Mouse (Mus musculus): Measurements from ENCODE around the gene Dlk1. TPM values are rescaled to one million over a fixed set of nuclear protein-coding genes. Genes with fewer than 3 reads are reported as not detected.

The Dlk1 gene
- polyA plus RNA-seq, 1 experiment, result 0.82 TPM

DNA sequence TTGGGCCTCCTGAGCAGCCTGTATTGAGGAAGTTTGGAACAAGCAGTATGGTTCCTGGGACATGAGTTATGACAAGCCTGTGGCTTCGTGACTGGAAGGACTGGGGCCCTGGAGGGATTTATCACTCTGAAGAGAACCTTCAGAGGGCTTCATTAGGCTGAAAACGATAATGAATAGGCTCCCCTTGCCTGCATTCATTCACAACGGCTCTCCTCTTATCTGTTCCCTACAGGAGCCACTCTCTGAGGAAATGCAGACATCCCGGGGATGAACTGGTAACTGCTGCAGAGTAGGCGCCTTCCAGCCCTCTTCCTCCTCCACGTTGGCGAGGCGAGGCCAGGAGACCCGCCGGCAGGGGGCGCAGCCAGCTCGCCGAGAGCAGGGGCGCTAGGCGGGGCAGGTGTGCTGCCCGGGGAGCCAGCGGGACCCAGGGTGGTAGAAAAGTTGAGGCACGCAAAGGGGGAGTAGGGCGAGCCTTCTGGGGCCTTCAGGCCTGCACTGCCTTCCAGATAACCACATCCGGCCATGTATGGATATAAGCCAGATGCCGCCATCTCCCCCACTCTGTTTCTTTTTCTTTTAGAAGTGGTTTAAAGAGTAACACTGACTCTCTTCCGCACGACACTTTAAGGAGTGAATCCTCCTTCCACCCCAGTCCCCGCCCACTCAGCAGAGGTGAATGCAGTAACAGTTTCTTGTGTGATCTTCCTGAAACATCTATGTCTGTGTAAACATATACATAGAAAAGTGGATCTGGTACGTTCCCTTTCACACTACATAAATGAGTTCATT is 14.9 kb upstream of the Dlk1 start:
- WGBS, result 11% methylated on average over 25 of the region's 25 CpGs
- DNase-seq (ENCODE audit: low read depth, low spot score), result no peak

DNA sequence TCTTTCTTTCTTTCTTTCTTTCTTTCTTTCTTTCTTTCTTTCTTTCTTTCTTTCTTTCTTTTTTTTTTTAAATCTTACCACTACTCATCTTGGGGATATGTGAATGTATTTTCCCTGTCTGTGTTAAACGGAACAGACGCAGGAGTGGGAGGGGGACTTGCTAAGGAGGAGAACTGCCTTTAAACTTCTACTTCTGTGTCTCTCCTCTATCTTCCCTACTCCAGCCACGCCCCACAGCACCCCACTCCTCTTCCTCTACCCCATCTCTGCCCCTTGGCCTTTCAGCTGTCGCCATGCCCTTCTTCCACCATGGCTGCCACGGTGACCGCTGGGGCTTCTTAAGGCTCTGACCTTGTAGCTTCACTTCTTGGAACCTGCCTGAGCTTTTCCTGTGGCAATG is 14.2 kb upstream of the Dlk1 start:
- no peak for DNase-seq (ENCODE audit: low read depth, low spot score)
- 86% methylated on average over 6 of the region's 6 CpGs for WGBS

DNA sequence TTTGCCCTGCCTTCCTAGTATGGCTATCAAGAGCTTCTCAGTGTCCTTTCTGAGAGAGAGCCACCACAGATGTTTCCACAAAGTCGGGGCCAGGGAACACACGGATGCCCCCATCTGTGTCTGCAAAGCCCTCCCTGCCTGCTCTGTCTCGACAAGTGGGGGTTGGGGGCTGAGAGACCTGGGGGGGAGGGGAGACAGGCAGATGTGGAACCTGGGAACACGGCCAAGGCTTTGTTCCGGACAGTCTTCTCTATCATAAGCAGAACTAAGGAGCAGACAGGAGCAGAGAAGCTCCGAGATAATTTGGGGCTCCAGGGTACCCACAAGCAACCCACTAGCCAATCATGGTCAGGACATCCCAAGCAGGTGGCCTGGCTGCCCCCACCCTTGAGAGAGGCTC is 12.6 kb upstream of the Dlk1 start:
- 63% methylated on average over 6 of the region's 6 CpGs for WGBS
- DNase-seq (ENCODE audit: low read depth, low spot score), result no peak

DNA sequence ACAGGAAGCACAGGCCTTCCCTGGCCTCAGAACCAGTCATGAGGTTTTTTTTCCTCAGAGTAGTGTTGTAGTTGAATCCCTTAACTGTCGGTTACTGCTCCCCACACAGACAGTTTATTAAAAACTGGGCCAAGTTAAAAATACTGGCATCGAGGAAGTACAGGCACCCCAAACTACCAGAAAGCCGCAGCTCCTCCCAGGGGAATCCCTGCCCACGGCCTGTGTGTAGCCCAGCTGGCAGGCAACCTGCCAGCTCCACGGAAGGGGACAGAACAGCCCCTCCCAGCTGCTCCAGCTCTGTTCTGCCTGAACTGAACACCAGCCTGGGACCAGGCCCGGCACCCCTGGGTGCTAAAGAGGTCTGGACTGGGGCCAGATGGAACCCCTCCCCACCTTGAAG is 11.3 kb upstream of the Dlk1 start:
- WGBS, result 2% methylated on average over 6 of the region's 6 CpGs
- DNase-seq (ENCODE audit: low read depth, low spot score), result no peak

DNA sequence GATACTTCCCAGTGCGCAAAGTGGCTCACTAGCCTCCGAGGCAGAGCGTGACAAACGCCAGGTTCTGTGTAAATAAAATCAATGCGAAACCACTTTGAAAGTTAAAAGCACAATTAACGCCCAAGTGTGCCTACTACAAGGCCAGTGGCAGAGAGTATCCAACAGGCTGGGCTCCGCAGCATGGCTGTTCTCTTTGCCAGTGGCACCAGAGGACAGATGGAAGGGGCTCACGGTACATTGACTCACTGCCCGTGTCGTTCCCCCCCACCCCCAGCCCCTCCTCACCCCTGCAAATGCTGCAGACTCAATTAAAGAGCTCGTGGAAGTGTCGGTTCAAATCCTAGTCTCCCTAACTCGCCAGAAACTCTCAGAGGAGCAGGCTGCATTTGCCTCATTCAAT is 10.5 kb upstream of the Dlk1 start:
- DNase-seq (ENCODE audit: low read depth, low spot score), result no peak
- WGBS, result 53% methylated on average over 13 of the region's 13 CpGs

DNA sequence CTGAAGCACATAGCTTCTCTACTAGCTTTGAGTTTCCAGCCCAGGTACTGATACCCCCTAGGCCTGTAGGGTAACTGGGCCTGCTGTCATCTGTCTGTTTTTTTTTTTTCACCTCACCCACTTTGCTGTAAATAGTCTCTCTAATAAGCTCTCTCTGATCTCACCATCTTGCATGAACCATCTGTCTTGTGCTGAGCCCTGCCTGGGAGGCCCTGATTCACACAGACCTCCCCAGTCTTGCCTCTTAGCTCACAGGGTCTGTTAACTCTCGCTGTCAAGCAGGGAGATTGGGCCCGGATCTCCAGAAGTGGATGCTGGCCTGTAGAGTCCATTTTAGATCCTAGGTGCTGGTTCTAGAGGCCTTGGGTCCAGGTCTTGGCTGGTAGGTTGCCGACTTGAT is 9.3 kb upstream of the Dlk1 start:
- WGBS, result 83% methylated on average over 3 of the region's 3 CpGs
- no peak for DNase-seq (ENCODE audit: low read depth, low spot score)

DNA sequence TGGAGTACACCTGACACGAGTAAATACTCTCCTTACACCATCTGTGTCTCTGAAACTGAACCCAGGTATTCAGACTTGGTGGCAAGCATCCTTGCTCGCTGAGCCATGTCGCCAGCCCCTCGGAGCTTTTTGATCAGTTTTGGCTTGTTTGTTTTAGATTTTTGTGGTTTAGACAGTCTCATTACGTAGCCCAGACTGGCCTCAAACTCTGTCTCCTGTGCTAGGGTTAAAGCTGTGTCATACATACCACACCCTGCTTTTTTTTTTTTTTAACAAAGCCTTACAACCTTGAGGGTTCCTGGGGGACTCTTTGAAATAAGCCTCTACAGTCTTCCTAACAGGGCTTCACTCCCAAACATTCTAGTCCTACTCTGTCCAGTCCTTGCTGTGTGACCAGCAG is 7.6 kb upstream of the Dlk1 start:
- DNase-seq (ENCODE audit: low read depth, low spot score), result no peak
- WGBS, result 71% methylated on average over 5 of the region's 5 CpGs

DNA sequence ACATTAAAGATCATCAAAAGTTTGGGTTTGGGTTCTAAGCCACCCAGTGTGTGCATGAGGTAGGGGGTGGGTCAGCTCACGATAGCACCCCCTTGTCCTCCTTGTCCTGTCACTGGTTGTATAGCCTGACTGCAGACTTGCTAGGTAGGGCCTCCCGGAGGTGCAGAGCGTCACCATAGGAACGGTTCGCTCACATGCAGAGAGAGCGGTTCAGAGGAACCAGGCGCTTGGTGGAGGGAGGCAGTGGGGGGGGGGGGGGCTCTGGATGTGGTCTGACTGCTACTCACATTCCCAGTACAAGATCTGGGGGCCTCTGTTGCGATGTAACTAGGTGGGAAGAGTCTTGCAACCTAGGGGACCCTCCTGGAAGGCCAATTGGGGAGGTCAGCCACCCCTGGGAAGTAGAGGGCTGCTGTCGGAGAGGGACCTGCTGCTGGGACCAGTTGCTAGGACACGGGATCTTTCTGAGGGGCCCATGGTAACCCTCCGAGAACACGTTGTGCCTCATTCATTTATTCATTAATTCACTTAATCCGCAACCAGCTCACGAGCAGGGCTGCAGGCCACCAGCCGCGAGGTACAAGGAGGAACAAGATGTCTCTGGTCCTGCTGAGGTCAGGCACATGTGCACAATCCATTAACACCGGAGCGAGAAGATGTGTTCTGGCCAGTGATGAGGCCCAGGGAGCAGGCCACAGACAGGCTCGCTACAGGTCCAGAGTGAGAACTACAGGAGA is 7.0 kb upstream of the Dlk1 start:
- 52% methylated on average over 19 of the region's 19 CpGs for WGBS
- no peak for DNase-seq (ENCODE audit: low read depth, low spot score)

DNA sequence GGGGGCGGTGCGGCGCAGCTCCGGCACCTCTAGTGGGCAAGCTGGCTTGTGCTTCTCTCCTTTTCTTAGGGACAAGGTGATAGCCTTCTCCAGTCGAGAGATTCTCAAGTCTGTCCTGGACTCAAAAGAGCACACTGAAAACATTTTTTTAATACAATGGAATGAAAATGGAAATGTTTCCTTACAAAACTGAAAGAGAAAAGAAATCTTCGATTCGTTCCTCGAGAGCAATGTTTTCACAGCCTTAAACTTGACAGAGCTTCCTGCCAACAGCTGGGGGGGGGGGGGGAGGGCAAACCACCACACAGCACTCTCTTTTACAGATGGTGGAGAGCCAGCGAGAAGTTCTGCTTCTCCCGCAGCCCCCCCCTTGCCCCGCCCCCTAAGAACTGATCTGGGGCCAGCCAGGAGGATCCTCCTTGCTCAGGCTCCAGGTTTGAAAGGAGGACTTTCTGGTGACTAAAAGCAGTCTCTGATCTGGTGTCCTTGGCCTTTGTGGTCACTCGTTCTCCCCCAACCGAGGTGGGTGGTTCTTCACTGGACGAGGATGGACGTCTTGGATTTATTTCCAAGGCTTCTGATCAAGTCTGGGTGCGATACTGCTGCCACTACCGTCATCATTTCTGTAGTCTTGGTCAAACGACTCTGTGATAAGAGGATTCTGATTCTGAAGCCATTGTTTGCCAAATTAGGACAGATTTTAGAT is 6.2 kb upstream of the Dlk1 start:
- DNase-seq (ENCODE audit: low read depth, low spot score), result no peak
- 20% methylated on average over 18 of the region's 18 CpGs for WGBS

DNA sequence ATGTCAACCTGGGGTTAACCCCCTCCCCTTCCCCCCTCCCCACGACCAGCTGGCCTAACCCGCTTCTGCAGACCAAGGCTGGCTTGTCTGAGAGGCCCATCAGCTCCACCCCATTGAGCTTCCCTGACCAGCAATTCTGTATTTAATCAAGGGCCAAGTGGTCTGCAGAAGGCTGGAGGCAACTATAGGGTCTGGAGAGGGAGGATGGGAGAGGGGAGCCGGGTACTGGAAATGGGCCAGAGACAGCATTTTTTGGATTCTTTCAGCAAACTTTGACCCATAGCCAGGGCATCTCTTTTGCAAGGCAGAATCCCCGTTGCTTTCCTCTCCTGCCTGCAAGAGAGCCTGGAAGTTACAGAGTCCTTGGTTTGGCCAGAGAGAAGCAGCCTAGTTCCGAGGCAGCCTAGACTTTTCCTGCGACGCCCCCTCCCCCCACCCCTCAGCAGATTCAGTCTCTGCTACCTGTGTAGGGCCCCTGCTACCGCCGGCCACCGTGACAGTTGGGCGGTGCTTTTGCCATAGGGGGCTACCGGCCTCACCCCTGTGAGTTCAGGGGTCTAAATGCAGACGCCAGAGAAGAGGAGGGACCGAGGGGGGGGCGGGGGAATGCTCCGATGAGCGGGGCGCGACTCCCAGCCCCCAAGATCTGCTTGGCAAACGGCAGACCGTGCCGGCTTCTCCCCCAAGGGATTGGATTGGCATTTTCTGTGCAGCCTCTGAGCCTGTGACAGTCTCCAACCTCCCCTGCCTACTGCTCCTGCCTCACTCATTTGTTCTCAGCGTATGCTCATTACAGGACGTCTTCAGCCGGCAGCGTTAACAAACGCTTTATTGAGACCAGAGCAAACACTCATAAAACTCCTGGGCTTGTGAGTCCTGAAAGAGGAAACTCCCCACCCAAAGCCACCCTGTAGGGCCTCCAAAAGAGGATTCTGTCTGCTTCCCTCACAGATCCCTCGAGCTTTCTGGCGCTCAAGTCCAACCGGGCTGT is 2.9 kb upstream of the Dlk1 start:
- 3% methylated on average over 30 of the region's 30 CpGs for WGBS
- DNase-seq (ENCODE audit: low read depth, low spot score), result peak; percentile 31

DNA sequence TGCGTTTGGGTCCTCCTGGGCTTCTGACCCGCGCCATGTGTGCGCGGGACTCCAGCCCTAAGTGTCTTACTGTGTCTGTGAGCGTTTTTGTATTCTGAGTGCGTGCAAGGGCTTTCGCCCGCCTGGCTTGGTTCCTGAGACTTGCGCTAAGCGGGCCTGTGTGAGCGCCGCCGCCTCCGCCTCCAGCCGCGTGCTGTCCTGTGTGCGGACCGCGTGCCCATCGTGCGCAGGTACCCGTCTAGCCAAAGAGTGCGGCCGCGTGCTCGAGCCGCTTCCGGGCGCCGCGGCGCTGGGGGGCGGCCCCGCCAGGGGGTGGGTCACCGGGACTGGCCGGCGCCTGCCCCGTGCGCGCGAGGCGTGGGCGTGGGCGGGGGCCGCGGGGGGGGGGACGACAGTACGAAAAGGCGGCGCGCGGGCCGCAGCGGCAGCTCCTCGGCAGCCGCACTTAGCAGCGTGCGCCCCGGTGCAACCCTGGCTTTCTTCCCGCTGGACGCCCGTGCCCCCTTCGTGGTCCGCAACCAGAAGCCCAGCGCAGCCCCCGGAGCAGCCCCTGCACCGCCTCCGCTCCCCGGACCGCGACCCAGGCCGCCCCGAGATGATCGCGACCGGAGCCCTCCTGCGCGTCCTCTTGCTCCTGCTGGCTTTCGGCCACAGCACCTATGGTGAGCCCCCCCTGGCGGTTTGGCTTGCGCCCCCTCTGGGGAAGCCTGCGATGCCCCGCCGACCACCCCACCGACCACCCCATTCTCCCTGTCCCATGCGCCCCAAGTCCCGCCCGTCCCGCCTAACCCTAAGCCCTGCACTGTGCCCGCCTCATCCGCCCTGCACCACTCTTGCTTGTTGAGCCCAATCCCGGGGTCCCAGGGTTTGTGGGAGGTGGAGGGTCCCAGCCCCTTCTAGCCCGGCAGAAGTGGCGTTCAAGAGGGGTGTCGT is 708 bp downstream of the Dlk1 start:
- 7% methylated on average over 93 of the region's 96 CpGs for WGBS
- DNase-seq (ENCODE audit: low read depth, low spot score), result no peak

DNA sequence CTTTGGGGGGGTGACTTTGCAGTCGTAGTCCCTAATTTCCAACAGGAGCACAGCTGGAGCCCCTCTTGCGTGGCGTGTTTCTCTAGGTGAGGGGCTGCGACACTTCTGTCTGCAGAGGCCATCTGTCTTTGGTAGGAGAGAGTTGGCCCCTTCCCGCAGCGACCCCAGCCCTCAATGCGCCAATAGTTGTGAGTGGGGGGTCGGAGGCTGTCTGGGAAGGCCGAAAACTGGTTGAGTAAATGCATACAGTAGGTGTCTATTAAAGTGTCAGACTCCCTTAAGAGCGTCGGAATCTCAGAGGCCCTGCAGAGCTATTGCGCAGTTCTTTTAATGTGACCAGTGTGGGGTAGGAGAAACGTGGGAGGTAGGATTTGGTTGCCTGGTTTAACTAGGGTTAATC is 1.5 kb downstream of the Dlk1 start:
- WGBS, result 75% methylated on average over 13 of the region's 13 CpGs

DNA sequence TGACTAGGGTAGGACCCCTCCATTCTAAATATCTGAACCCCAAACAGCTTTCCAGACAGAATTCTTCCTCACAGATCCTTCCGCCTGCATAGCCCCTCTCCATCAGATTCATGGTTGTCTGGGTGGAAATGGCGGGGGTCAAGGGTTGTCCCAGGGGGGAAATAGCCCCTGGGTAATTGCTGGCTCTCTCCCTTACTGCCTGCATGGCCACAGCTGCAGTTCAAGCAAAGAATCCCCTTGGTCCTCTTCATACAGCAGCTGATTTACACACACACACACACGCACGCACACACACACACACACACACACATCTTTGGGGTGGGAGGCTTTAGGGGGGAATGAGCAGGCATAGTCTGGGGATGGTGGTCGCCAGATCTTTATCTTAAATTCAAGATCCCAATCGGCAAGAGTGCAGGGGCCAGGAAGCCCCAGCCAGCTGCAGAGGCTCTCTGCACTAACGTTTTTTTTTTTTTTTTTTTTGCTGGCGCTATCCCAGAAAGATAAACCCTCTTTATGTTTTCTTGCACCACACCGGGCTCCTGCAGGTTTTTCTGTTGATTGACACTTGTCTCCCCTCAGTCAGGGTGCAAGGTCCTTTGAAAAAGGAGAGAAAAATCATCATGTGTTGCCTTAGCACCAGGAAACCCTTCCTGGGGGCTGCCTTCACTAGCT is 4.0 kb downstream of the Dlk1 start:
- WGBS, result 35% methylated on average over 9 of the region's 9 CpGs
- no peak for DNase-seq (ENCODE audit: low read depth, low spot score)

More for the DNA sequence above, 1.5 kb downstream of the Dlk1 start:
- no peak for DNase-seq (ENCODE audit: low read depth, low spot score)

DNA sequence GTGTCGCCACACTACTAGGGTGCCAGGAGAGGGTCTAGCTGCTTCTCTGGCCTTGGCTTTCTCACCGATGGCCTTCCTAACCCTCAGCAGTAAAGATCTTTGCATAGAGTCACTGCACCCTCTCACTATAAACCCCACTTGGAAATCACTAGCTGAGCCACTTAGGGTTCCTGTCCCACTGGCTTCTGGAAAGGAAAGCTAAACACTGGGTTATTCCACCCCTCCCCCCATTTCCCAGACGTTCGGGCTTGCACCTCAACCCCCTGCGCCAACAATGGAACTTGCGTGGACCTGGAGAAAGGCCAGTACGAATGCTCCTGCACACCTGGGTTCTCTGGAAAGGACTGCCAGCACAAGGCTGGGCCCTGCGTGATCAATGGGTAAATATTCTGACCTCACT is 5.2 kb downstream of the Dlk1 start:
- no peak for DNase-seq (ENCODE audit: low read depth, low spot score)
- WGBS, result 57% methylated on average over 8 of the region's 8 CpGs

DNA sequence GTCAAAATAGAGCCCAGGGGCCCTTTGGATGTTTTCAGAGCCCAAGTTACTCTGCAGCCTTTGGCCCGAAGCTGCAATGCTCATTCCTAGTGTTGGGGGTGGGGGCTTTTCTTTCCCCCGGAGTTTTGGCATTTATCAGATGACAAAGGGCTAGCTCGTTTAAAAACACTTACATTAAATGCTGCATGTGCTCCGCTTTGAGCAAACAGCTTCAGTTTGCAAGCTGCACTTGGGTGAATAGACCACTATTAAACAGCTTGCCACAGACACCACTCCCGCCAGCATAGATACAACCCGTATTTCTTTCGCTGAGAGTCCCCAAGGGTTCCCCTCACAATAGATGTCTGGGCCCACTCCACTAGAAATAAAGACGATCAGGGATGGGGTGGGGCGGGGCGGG is 6.3 kb downstream of the Dlk1 start:
- 47% methylated on average over 10 of the region's 10 CpGs for WGBS
- DNase-seq (ENCODE audit: low read depth, low spot score), result no peak

DNA sequence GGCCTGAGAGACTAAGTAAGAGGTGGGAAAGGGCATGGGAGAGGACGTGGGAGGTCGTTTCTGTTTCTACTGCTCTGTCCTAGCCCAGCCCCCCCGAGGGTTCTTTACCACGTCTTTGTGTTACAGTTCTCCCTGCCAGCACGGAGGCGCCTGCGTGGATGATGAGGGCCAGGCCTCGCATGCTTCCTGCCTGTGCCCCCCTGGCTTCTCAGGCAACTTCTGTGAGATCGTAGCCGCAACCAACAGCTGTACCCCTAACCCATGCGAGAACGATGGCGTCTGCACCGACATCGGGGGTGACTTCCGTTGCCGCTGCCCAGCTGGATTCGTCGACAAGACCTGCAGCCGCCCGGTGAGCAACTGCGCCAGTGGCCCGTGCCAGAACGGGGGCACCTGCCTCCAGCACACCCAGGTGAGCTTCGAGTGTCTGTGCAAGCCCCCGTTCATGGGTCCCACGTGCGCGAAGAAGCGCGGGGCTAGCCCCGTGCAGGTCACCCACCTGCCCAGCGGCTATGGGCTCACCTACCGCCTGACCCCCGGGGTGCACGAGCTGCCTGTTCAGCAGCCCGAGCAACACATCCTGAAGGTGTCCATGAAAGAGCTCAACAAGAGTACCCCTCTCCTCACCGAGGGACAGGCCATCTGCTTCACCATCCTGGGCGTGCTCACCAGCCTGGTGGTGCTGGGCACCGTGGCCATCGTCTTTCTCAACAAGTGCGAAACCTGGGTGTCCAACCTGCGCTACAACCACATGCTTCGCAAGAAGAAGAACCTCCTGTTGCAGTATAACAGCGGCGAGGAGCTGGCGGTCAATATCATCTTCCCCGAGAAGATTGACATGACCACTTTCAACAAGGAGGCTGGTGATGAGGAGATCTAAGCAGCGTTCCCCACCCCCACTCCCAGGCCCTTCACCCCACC is 7.1 kb downstream of the Dlk1 start:
- DNase-seq (ENCODE audit: low read depth, low spot score), result no peak
- whole genome bisulfite sequencing, result 61% methylated on average over 49 of the region's 49 CpGs

DNA sequence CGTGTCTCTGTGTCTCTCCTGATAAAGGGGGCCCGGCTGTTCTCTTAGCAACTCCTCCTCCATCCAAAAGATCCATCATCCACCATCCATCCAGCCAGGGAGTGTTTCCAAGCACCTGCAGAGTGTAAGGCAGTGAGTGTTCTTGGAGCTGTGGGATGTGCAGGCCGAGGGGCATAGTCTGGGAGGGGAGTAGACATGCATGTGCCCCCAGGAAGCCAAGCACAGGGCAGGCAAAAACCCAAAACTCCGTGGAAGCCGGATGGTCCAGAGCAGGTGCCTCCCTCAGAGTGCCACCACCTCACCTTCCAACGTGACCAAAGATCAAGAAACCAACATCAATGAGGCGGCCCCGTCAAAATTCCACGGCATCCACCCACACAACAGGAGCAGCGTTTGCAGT is 10.0 kb downstream of the Dlk1 start:
- DNase-seq (ENCODE audit: low read depth, low spot score), result no peak
- WGBS, result 72% methylated on average over 10 of the region's 10 CpGs
